Mouse (Mus musculus): Measurements from ENCODE around the gene Eral1.

The Eral1 gene

GRCm38 (mm10) chr11:78079961-78080921 lies at the start of gene Eral1:
TSS of gene Eral1 (minus strand) at chr11:78080383.
- peak; percentile 79 for DNase-seq (ENCODE audit: low spot score)

- no peak for DNase-seq (ENCODE audit: low spot score)
Observed at GRCm38 (mm10) chr11:78129458-78129857, 49.3 kb upstream of the Eral1 start.

- DNase-seq (ENCODE audit: low spot score), result no peak
Observed at GRCm38 (mm10) chr11:78126739-78127138, 46.6 kb upstream of the Eral1 start.

GRCm38 (mm10) chr11:78125691-78126090 lies 45.5 kb upstream of the Eral1 start:
- no peak for DNase-seq (ENCODE audit: low spot score)

GRCm38 (mm10) chr11:78123782-78124181 lies 43.6 kb upstream of the Eral1 start:
- DNase-seq (ENCODE audit: low spot score), result no peak

GRCm38 (mm10) chr11:78122815-78123214 lies 42.6 kb upstream of the Eral1 start:
- no peak for DNase-seq (ENCODE audit: low spot score)

GRCm38 (mm10) chr11:78121176-78121575 lies 41.0 kb upstream of the Eral1 start:
- DNase-seq (ENCODE audit: low spot score), result no peak

- DNase-seq (ENCODE audit: low spot score), result no peak
Observed at GRCm38 (mm10) chr11:78119898-78120297, 39.7 kb upstream of the Eral1 start.

GRCm38 (mm10) chr11:78118467-78118866 lies 38.3 kb upstream of the Eral1 start:
- no peak for DNase-seq (ENCODE audit: low spot score)

GRCm38 (mm10) chr11:78116146-78116410 lies 35.9 kb upstream of the Eral1 start:
- DNase-seq (ENCODE audit: low spot score), result no peak

GRCm38 (mm10) chr11:78115367-78116145 lies 35.4 kb upstream of the Eral1 start:
- DNase-seq (ENCODE audit: low spot score), result peak; percentile 96

GRCm38 (mm10) chr11:78114676-78115366 lies 34.6 kb upstream of the Eral1 start:
- DNase-seq (ENCODE audit: low spot score), result no peak

- DNase-seq (ENCODE audit: low spot score), result no peak
Observed at GRCm38 (mm10) chr11:78113616-78114015, 33.4 kb upstream of the Eral1 start.

GRCm38 (mm10) chr11:78104501-78104900 lies 24.3 kb upstream of the Eral1 start:
- no peak for DNase-seq (ENCODE audit: low spot score)

GRCm38 (mm10) chr11:78102958-78103747 lies 23.0 kb upstream of the Eral1 start:
- DNase-seq (ENCODE audit: low spot score), result peak; percentile 13

GRCm38 (mm10) chr11:78102142-78102541 lies 22.0 kb upstream of the Eral1 start:
- DNase-seq (ENCODE audit: low spot score), result no peak

- no peak for DNase-seq (ENCODE audit: low spot score)
Observed at GRCm38 (mm10) chr11:78100746-78101145, 20.6 kb upstream of the Eral1 start.

GRCm38 (mm10) chr11:78097077-78097476 lies 16.9 kb upstream of the Eral1 start:
- DNase-seq (ENCODE audit: low spot score), result no peak

GRCm38 (mm10) chr11:78095144-78095516 lies 14.9 kb upstream of the Eral1 start:
- DNase-seq (ENCODE audit: low spot score), result no peak

- peak; percentile 93 for DNase-seq (ENCODE audit: low spot score)
Observed at GRCm38 (mm10) chr11:78094504-78095143, 14.4 kb upstream of the Eral1 start, which contains the start of gene Fam222b. TSS of gene Fam222b (plus strand) at chr11:78094660.

GRCm38 (mm10) chr11:78094137-78094503 lies 13.9 kb upstream of the Eral1 start:
- no peak for DNase-seq (ENCODE audit: low spot score)
